Mouse (Mus musculus) limb, embryonic 11.5 days (tissue): ENCODE data around the gene Sh3gl3. TPM values are rescaled to one million over a fixed set of nuclear protein-coding genes. Genes with fewer than 3 reads are reported as not detected.
A peak's percentile ranks its signal among the peaks of the same experiment; 100 is the strongest.

ENCODE experiments used
- ATAC-seq: fragments of 200-750 bp; cut with Nextera tagmentation; 2 replicates; pipeline ENCODE4 v1.8.0; 2017; ENCODE audit warnings: low read depth; ENCODE audit not compliant: insufficient number of reproducible peaks, low FRiP score, low TSS enrichment
- DNase-seq: peaks from one replicate; pipeline ENCODE4 v3.0.0-alpha.2; 2015; ENCODE audit warnings: low spot score
- H3K27ac ChIP-seq: fragments of 300-500 bp; sonication (generic); replicated peaks from 2 replicates; pipeline ENCODE4 v1.5.1; 2014; ENCODE audit warnings: low read depth, mild to moderate bottlenecking, low read length
- H3K27me3 ChIP-seq: fragments of 300-500 bp; sonication (generic); 2 replicates; pipeline ENCODE4 v1.6.1; 2014; ENCODE audit warnings: mild to moderate bottlenecking, low read length, mixed read lengths; ENCODE audit not compliant: control insufficient read depth, insufficient read depth
- H3K36me3 ChIP-seq: fragments of 300-500 bp; sonication (generic); 2 replicates; pipeline ENCODE4 v1.6.1; 2014; ENCODE audit warnings: mild to moderate bottlenecking, low read length, moderate library complexity, mixed read lengths; ENCODE audit not compliant: control insufficient read depth, insufficient read depth
- H3K4me1 ChIP-seq: fragments of 300-500 bp; sonication (generic); 2 replicates; pipeline ENCODE4 v1.6.1; 2014; ENCODE audit warnings: low read length, mixed read lengths; ENCODE audit not compliant: control insufficient read depth, insufficient read depth
- H3K4me2 ChIP-seq: fragments of 300-500 bp; sonication (generic); 2 replicates; pipeline ENCODE4 v1.6.1; 2014; ENCODE audit warnings: low read depth, mild to moderate bottlenecking, moderate library complexity; ENCODE audit not compliant: severe bottlenecking
- H3K4me3 ChIP-seq: fragments of 300-500 bp; sonication (generic); 2 replicates; pipeline ENCODE4 v1.5.1; 2014; ENCODE audit warnings: low read depth, low read length
- H3K9ac ChIP-seq: fragments of 300-500 bp; sonication (generic); 2 replicates; pipeline ENCODE4 v1.6.1; 2014; ENCODE audit warnings: mild to moderate bottlenecking, low read length
- H3K9me3 ChIP-seq: fragments of 300-500 bp; sonication (generic); 2 replicates; pipeline ENCODE4 v1.6.1; 2016; ENCODE audit warnings: low read length; ENCODE audit not compliant: control insufficient read depth
- WGBS: fragments of 180-500 bp; shearing (Covaris S2); extraction: QIAGEN DNeasy Blood & Tissue Kit; methylation state at CpG from one replicate; pipeline ENCODE4 v1.1.7; 2014; 5-methylcytosine and 5-hydroxymethylcytosine counted together
- polyA plus RNA-seq: library from polyadenylated mRNA; unstranded; fragments of >200 nt; fragmentation: Nextera tagmentation; extraction: Ambion mirVana; gene quantifications from 2 replicates; pipeline ENCODE4 v1.2.1, GENCODE M21; 2014

Gene Sh3gl3
- polyA plus RNA-seq, 1 experiment from 2014 or later: 19.4 TPM

DNA sequence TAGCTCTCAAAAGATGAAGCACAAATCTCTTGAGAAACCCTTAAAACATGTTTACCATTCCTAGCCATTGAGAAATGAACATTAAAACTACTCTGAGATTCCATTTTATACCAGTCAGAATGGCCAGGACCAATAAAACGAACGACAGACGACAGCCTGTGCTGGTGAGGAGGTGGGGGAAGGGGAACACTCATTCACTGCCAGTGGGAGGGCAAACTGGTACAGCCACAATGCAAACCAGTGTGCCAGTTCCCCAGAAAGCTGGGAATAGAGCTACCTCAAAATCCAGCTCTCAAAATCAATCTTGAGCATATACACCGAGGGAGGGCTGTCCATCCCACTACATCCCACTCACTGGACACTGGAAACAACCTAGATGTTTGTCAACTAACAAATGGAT is 153.6 kb downstream of the Sh3gl3 start:
- ATAC-seq (no peak), DNase-seq (no peak)
- Histone ChIP-seq H3K4me2 (no peak overlapping the region), H3K9me3 (no peaks in the 10 kb centered on the region), H3K4me1 (no peaks in the 10 kb centered on the region), H3K36me3 (no peaks in the 10 kb centered on the region), H3K4me3 (no peak overlapping the region), H3K27ac (no peak overlapping the region), H3K9ac (no peak overlapping the region), H3K27me3 (no peaks in the 10 kb centered on the region)
- 35% methylated on average over 4 of the region's 4 CpGs for WGBS

DNA sequence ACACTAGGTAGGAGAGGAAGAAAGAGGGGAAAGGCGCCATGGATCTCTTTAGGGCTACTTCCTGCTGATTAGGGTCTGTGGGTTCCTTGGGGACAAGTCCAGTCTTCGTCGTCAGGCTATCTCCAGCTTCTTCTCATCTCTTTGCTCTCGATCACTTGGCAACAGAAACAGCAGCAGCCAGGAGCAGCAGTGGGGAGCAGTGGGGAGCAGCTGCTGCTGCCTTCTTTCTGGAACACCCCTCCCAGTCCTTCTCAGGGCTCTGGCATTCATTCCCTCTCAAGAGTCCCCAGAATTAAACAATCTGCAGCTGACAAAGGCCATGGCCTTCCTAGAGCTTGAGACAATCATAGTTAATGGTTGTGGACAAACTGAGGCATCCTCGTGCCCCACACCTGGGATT is 154.2 kb downstream of the Sh3gl3 start:
- WGBS: 72% methylated on average over 5 of the region's 5 CpGs
- no peak for ATAC-seq
- Histone ChIP-seq H3K4me2 (no peak overlapping the region), H3K27me3 (no peaks in the 10 kb centered on the region), H3K9ac (no peak overlapping the region), H3K36me3 (no peaks in the 10 kb centered on the region), H3K4me3 (no peak overlapping the region), H3K9me3 (no peaks in the 10 kb centered on the region), H3K27ac (no peak overlapping the region), H3K4me1 (no peaks in the 10 kb centered on the region)
- DNase-seq: no peak

- H3K36me3 ChIP-seq: no peaks in the 10 kb centered on the region
- H3K9me3 ChIP-seq: no peaks in the 10 kb centered on the region
- no peak for DNase-seq
- no peak overlapping the region for H3K27ac ChIP-seq
- no peak overlapping the region for H3K4me3 ChIP-seq
- peaks cover 9% of the 10 kb centered on the region for H3K27me3 ChIP-seq
- no peak overlapping the region for H3K9ac ChIP-seq
- no peak overlapping the region for H3K4me2 ChIP-seq
- 67% methylated on average over 4 of the region's 4 CpGs for WGBS
- no peaks in the 10 kb centered on the region for H3K4me1 ChIP-seq
- no peak for ATAC-seq
These were observed 156.2 kb downstream of the Sh3gl3 start for GRCm38 (mm10) chr7:82329831-82330230.

DNA sequence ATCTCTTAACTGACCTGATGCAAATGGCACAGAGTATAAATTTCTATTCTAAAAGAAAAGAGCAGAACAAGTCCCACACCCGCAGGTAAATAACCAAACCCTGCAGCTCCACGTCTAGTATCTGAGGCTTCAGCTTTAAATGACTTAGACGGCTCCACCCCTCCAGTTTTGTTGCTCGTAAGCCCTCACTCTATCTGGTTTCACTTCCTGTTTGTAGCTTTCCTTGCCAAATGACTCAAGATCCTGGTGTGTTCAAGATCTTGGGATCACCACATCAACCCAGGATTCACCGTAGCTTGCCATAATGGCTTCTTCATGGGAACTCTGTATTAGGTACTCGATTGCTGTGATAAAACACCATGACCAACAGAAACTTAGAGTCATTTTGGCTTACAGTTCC is 157.2 kb downstream of the Sh3gl3 start:
- DNase-seq: no peak
- Histone ChIP-seq H3K27me3 (peaks cover 19% of the 10 kb centered on the region), H3K4me3 (no peak overlapping the region), H3K9ac (no peak overlapping the region), H3K4me1 (no peaks in the 10 kb centered on the region), H3K4me2 (no peak overlapping the region), H3K9me3 (no peaks in the 10 kb centered on the region), H3K27ac (no peak overlapping the region), H3K36me3 (no peaks in the 10 kb centered on the region)
- no peak for ATAC-seq
- 66% methylated on average over 6 of the region's 6 CpGs for WGBS

- H3K27ac ChIP-seq: no peak overlapping the region
- H3K4me2 ChIP-seq: no peak overlapping the region
- DNase-seq: no peak
- H3K4me3 ChIP-seq: no peak overlapping the region
- H3K4me1 ChIP-seq: 0 out of 2 replicates have a peak, but pooled peaks cover 3% of the 10 kb centered on the region
- no peaks in the 10 kb centered on the region for H3K9me3 ChIP-seq
- peaks cover 34% of the 10 kb centered on the region for H3K27me3 ChIP-seq
- no peak for ATAC-seq
- H3K9ac ChIP-seq: no peak overlapping the region
- WGBS: 68% methylated on average over 1 of the region's 1 CpGs
- H3K36me3 ChIP-seq: no peaks in the 10 kb centered on the region
These were observed 160.4 kb downstream of the Sh3gl3 start for GRCm38 (mm10) chr7:82334000-82334399.

DNA sequence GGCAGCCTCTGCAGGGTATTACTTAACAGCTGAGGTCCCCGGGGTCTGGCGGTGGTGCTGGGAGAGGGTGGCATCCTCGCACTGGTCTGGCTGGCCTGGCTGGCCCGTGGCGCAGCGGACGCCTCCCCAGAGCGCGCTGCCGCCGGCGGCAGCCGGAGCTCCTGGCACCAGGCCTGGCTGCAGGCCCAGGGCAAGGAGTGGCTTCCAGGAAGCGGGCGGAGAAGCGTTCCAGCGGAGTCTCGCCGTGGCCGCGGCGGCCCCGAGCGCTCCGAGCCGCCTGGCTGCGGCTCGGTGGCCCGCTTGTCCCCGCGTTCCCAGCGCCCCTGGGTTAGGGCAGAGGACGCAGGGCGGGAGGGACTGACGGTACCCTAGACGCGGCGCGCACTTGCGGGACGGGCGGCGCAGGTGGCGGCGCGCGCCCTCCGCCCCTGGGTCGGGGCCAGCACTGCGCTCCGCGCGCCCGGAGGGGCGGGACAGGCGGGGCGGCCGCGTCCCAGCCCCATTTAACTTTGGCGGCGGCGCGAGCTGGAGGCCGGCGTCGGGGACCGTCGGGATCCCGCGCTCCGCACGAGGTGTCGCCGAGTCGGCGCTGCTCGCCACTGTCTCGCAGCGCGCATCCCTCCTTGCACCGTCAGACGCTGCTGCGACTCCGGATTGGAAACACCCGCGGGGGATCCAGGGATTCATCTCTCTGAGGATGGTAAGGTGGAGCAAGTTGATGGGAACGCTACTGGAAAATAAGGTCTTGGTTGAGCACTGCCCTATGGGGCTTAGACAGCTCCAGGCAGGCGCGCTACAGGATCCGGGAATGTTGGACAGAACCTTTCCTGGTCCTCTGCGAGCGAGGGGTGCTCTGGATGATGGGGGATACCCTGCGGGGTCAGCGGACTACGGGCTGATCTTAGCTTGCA is 161.8 kb downstream of the Sh3gl3 start, which contains the start of gene Adamtsl3:
TSS of gene Adamtsl3 (plus strand) at position 484 of the 911 bp plus-strand sequence.
- 0 out of 2 replicates have a peak, but pooled peaks cover 3% of the 10 kb centered on the region for H3K4me1 ChIP-seq
- H3K27ac ChIP-seq: no peak within 1 kb of the TSS
- ATAC-seq (peak; percentile 42; the same call in 1 of the 2 replicates), DNase-seq (peak; percentile 50)
- no peaks in the 10 kb centered on the region for H3K9me3 ChIP-seq
- H3K4me2 ChIP-seq: peak within 1 kb of the TSS; percentile 78
- H3K4me3 ChIP-seq: peak within 1 kb of the TSS; percentile 41
- H3K9ac ChIP-seq: peak within 1 kb of the TSS; percentile 54
- H3K36me3 ChIP-seq: no peaks in the 10 kb centered on the region
- H3K27me3 ChIP-seq: peaks cover 34% of the 10 kb centered on the region
- 1% methylated on average over 88 of the region's 95 CpGs for WGBS

GRCm38 (mm10) chr7:82336132-82336531 is 162.5 kb downstream of the Sh3gl3 start:
- Histone ChIP-seq H3K9me3 (no peaks in the 10 kb centered on the region), H3K4me3 (peak overlapping the region; percentile 41), H3K27me3 (peaks cover 34% of the 10 kb centered on the region), H3K4me1 (peaks cover 4% of the 10 kb centered on the region), H3K9ac (peak overlapping the region; percentile 54), H3K27ac (no peak overlapping the region), H3K36me3 (no peaks in the 10 kb centered on the region), H3K4me2 (peak overlapping the region; percentile 78)
- 0 out of 2 replicates have a peak, but pooled peaks have one; percentile 52 for ATAC-seq
- under 1% methylated on average over 33 of the region's 34 CpGs for WGBS
- peak; percentile 76 for DNase-seq

GRCm38 (mm10) chr7:82338121-82338520 is 164.5 kb downstream of the Sh3gl3 start:
- no peak for ATAC-seq
- no peaks in the 10 kb centered on the region for H3K36me3 ChIP-seq
- DNase-seq: no peak
- no peaks in the 10 kb centered on the region for H3K9me3 ChIP-seq
- H3K4me3 ChIP-seq: no peak overlapping the region
- H3K9ac ChIP-seq: no peak overlapping the region
- WGBS: 81% methylated on average over 9 of the region's 9 CpGs
- H3K4me1 ChIP-seq: peaks cover 11% of the 10 kb centered on the region
- H3K27me3 ChIP-seq: peaks cover 34% of the 10 kb centered on the region
- H3K27ac ChIP-seq: no peak overlapping the region
- H3K4me2 ChIP-seq: no peak overlapping the region
